ENCODE assay signal across 19 mouse cellular contexts in the genomic region with DNA sequence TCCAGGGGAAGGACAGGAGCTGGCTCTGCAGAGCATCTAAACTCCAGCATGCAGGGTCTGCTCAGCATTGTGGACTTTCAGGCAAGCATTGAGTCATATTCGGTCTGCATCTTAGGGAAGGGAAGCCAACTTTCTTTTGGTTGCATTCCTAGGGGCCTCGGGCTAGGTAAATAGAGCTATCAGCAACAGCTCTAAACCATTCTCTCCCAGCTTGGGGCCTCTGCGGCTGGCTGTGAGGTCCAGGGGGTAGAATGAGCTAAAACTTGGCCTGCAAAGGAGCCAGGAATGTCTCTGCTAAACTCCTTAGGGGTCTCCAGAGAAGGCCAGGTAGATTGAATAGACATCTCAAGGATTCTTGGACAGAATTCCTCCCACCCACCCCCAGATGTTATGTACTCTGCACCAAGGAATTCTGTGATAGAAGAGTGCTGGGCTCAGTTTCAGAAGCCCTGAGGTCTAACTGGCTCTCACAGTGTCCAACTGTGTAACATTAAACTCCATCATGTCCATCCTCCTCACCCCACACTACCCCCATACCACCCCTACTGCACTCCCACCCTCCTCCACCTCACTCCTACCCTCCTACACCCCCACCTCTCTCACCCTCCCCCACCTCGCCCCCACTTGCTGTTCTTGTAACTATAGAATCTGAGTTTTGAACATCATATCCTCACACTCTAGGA. TPM values are rescaled to one million over a fixed set of nuclear protein-coding genes. Genes with fewer than 3 reads are reported as not detected.
DNase-seq lines count a peak whose midpoint lies in the region; ATAC-seq and TF ChIP-seq lines count a peak whose summit lies in the region.
"Had no signal": no experiment of that assay in that cellular context is flagged by ENCODE, and none has a peak within 500 bp of the region (broad histone marks: within the 10 kb centered on the region; RNA-seq: fewer than 3 reads in every experiment).

No protein-coding gene starts in this region.

- H3K4me1 ChIP-seq in kidney, embryonic 15.5 days = peaks cover 12% of the 10 kb centered on the region
- H3K4me1 ChIP-seq in midbrain, embryonic 10.5 days = peaks cover 6% of the 10 kb centered on the region
- H3K4me1 ChIP-seq in midbrain, postnatal 0 days (ENCODE audit: insufficient read depth, low read length) = no peaks in the 10 kb centered on the region
- 0 out of 2 replicates have a peak, but pooled peaks cover 5% of the 10 kb centered on the region for H3K4me1 ChIP-seq in limb, embryonic 14.5 days (ENCODE audit: control insufficient read depth, insufficient read depth, low read length)

- no peak for TF ChIP-seq POLR2A in limb, embryonic 14.5 days (IDR thresholded peaks at IDR 0.05; ENCODE audit: borderline replicate concordance, extremely low read depth, insufficient read depth, insufficient read length)

- no peak overlapping the region for H3K9ac ChIP-seq in kidney, embryonic 15.5 days
- H3K9ac ChIP-seq in midbrain, postnatal 0 days (replicated peaks; ENCODE audit: low read length, poor library complexity, severe bottlenecking) = no peak overlapping the region
- H3K9ac ChIP-seq in limb, embryonic 14.5 days (ENCODE audit: low read depth, low read length, severe bottlenecking) = no peak overlapping the region; the same call in 1 of the 2 replicates
- H3K9ac ChIP-seq: heart, embryonic 12.5 days had no signal

- no peak for DNase-seq in kidney, adult 8-10 months
- peak; percentile 6 for DNase-seq in midbrain, embryonic 10.5 days (ENCODE audit: low spot score)
- DNase-seq in midbrain, postnatal 0 days (ENCODE audit: low spot score) = no peak
- peak; percentile 72 for DNase-seq in limb, embryonic 14.5 days (ENCODE audit: low spot score)
- no peak for DNase-seq in B cell, adult 2 months
- DNase-seq: adrenal gland, postnatal 10 days; cerebellum, adult 11 months; cerebellum, postnatal 25 days; gastrocnemius, postnatal 25 days; heart, postnatal 4 days; kidney, postnatal 14 days had no signal

- H3K27me3 ChIP-seq in kidney, embryonic 15.5 days = no peaks in the 10 kb centered on the region
- H3K27me3 ChIP-seq in midbrain, embryonic 10.5 days (ENCODE audit: low read depth, poor library complexity, severe bottlenecking) = no peaks in the 10 kb centered on the region
- no peaks in the 10 kb centered on the region for H3K27me3 ChIP-seq in midbrain, postnatal 0 days (ENCODE audit: insufficient read depth, low read length)
- no peaks in the 10 kb centered on the region for H3K27me3 ChIP-seq in limb, embryonic 14.5 days (ENCODE audit: control insufficient read depth, insufficient read depth, low read length)
- H3K27me3 ChIP-seq: CH12.LX had no signal

- no peak overlapping the region for H3K4me2 ChIP-seq in kidney, embryonic 15.5 days
- no peak overlapping the region for H3K4me2 ChIP-seq in midbrain, postnatal 0 days (ENCODE audit: low read depth, low read length, poor library complexity, severe bottlenecking)
- no peak overlapping the region for H3K4me2 ChIP-seq in limb, embryonic 14.5 days (replicated peaks; ENCODE audit: low read depth, low read length, severe bottlenecking)
- H3K4me2 ChIP-seq: heart, embryonic 12.5 days had no signal

- ATAC-seq in kidney, embryonic 15.5 days (replicated peaks; ENCODE audit: low FRiP score) = peak; percentile 70
- no peak for ATAC-seq in midbrain, postnatal 0 days (ENCODE audit: low FRiP score)
- ATAC-seq in limb, embryonic 14.5 days (ENCODE audit: low FRiP score, low read depth) = peak; percentile 89
- no peak for ATAC-seq in CD4-positive, CD25-positive, alpha-beta regulatory T cell, adult 4 months
- ATAC-seq: hindbrain, embryonic 16.5 days; midbrain, embryonic 16.5 days had no signal

- no peaks in the 10 kb centered on the region for H3K9me3 ChIP-seq in kidney, embryonic 15.5 days (replicated peaks)
- no peaks in the 10 kb centered on the region for H3K9me3 ChIP-seq in midbrain, embryonic 10.5 days (replicated peaks)
- H3K9me3 ChIP-seq in midbrain, postnatal 0 days (ENCODE audit: low read length) = no peaks in the 10 kb centered on the region
- no peaks in the 10 kb centered on the region for H3K9me3 ChIP-seq in limb, embryonic 14.5 days (ENCODE audit: control insufficient read depth, low read length)
- H3K9me3 ChIP-seq: heart, embryonic 12.5 days had no signal

- TF ChIP-seq CTCF in midbrain, postnatal 0 days (IDR thresholded peaks at IDR 0.05) = no peak

- H3K4me3 ChIP-seq in kidney, embryonic 15.5 days (replicated peaks) = no peak overlapping the region
- no peak overlapping the region for H3K4me3 ChIP-seq in midbrain, embryonic 10.5 days
- no peak overlapping the region for H3K4me3 ChIP-seq in midbrain, postnatal 0 days (ENCODE audit: low read depth, low read length)
- H3K4me3 ChIP-seq in limb, embryonic 14.5 days (replicated peaks; ENCODE audit: low read length) = no peak overlapping the region
- H3K4me3 ChIP-seq: heart, embryonic 12.5 days; left cerebral cortex, adult 2 months; megakaryocyte, embryonic 14.5 days had no signal

- H3K36me3 ChIP-seq in kidney, embryonic 15.5 days = no peaks in the 10 kb centered on the region
- H3K36me3 ChIP-seq in midbrain, embryonic 10.5 days = peaks cover 4% of the 10 kb centered on the region; the same call in 1 of the 2 replicates
- no peaks in the 10 kb centered on the region for H3K36me3 ChIP-seq in midbrain, postnatal 0 days (ENCODE audit: insufficient read depth, low read length)
- H3K36me3 ChIP-seq in limb, embryonic 14.5 days (ENCODE audit: control insufficient read depth, insufficient read depth, low read length) = no peaks in the 10 kb centered on the region
- H3K36me3 ChIP-seq: heart, embryonic 12.5 days had no signal

- peak overlapping the region; percentile 73 for H3K27ac ChIP-seq in kidney, embryonic 15.5 days
- peak overlapping the region; percentile 20; the same call in 1 of the 2 replicates for H3K27ac ChIP-seq in midbrain, embryonic 10.5 days (replicated peaks)
- H3K27ac ChIP-seq in midbrain, postnatal 0 days (ENCODE audit: low read depth, low read length) = no peak overlapping the region
- peak overlapping the region; percentile 63 for H3K27ac ChIP-seq in limb, embryonic 14.5 days (replicated peaks; ENCODE audit: low read depth, low read length)
- H3K27ac ChIP-seq: left cerebral cortex, adult 2 months had no signal

- WGBS in kidney, embryonic 15.5 days = 28% methylated on average over 4 of the region's 4 CpGs
- 49% methylated on average over 4 of the region's 4 CpGs for WGBS in midbrain, embryonic 10.5 days
- 45% methylated on average over 4 of the region's 4 CpGs for WGBS in midbrain, postnatal 0 days
- 35% methylated on average over 4 of the region's 4 CpGs for WGBS in limb, embryonic 14.5 days

RNA-seq across cellular contexts. Expression of a gene that starts 13.8 kb away (rescaled TPM):
- polyA plus RNA-seq in kidney, embryonic 15.5 days (2015; fragmentation: Nextera tagmentation; extraction: Ambion mirVana) = 5.2 and 5.4 TPM in 2 replicates
- 3.1 and 3.4 TPM in 2 replicates for polyA plus RNA-seq in midbrain, embryonic 10.5 days (2016; fragmentation: Nextera tagmentation; extraction: Ambion mirVana)
- 2.7 and 3.4 TPM in 2 replicates for total RNA-seq in midbrain, postnatal 0 days (2014; rRNA removed)
- 1.3 and 1.5 TPM in 2 replicates for polyA plus RNA-seq in midbrain, postnatal 0 days (2015; fragmentation: Nextera tagmentation; extraction: Ambion mirVana)
- 5.1 and 5.7 TPM in 2 replicates for polyA plus RNA-seq in limb, embryonic 14.5 days (2012; rRNA removed)
- 4.4 and 4.7 TPM in 2 replicates for polyA plus RNA-seq in limb, embryonic 14.5 days (2014; fragmentation: Nextera tagmentation; extraction: Ambion mirVana)
- under 1 TPM in 1 of 2 experiments, not detected in 1; 0.32 TPM for polyA plus RNA-seq in CD4-positive, CD25-positive, alpha-beta regulatory T cell, adult 4 months (2017; shearing (Covaris generic))

RNA-seq across cellular contexts. Expression of a gene that starts 43.7 kb away (rescaled TPM):
- 5.2 and 6.0 TPM in 2 replicates for polyA plus RNA-seq in kidney, embryonic 15.5 days (2015; fragmentation: Nextera tagmentation; extraction: Ambion mirVana)
- 2.2 and 2.6 TPM in 2 replicates for polyA plus RNA-seq in midbrain, embryonic 10.5 days (2016; fragmentation: Nextera tagmentation; extraction: Ambion mirVana)
- 0.93 and 1.4 TPM in 2 replicates for total RNA-seq in midbrain, postnatal 0 days (2014; rRNA removed)
- polyA plus RNA-seq in midbrain, postnatal 0 days (2015; fragmentation: Nextera tagmentation; extraction: Ambion mirVana) = 1.2 and 1.8 TPM in 2 replicates
- polyA plus RNA-seq in limb, embryonic 14.5 days (2012; rRNA removed) = 2.6 and 3.2 TPM in 2 replicates
- 6.4 and 6.8 TPM in 2 replicates for polyA plus RNA-seq in limb, embryonic 14.5 days (2014; fragmentation: Nextera tagmentation; extraction: Ambion mirVana)
- 100 to 1,000 TPM; 109 to 197 TPM for polyA plus RNA-seq in CD4-positive, CD25-positive, alpha-beta regulatory T cell, adult 4 months (2017; shearing (Covaris generic))

Comparison
In these comparisons a context has a peak if more than half of its experiments do, and no peak if none do; other contexts are left out.
1. DNase-seq: peak in midbrain, embryonic 10.5 days (single experiment) and limb, embryonic 14.5 days (single experiment); none in kidney, adult 8-10 months (0 of 2), midbrain, postnatal 0 days (single experiment) and B cell, adult 2 months (0 of 2).
2. ATAC-seq: peak in kidney, embryonic 15.5 days (single experiment) and limb, embryonic 14.5 days (single experiment); none in midbrain, postnatal 0 days (single experiment) and CD4-positive, CD25-positive, alpha-beta regulatory T cell, adult 4 months (single experiment).
3. RNA of a gene that starts 43.7 kb away (polyA plus RNA-seq): 109 to 197 TPM in CD4-positive, CD25-positive, alpha-beta regulatory T cell, adult 4 months; 2.6 to 6.8 TPM in limb, embryonic 14.5 days, 5.2 to 6.0 TPM in kidney, embryonic 15.5 days, 2.2 to 2.6 TPM in midbrain, embryonic 10.5 days and 1.2 to 1.8 TPM in midbrain, postnatal 0 days; every median in the first group is over 10 times any median in the second.